Mouse (Mus musculus) stomach, embryonic 14.5 days (tissue): ENCODE measurements around the gene Slc24a2. TPM values are rescaled to one million over a fixed set of nuclear protein-coding genes. Genes with fewer than 3 reads are reported as not detected.

Experiments
- ATAC-seq: fragments of 200-750 bp; cut with Nextera tagmentation; 2 replicates; pipeline ENCODE4 v1.8.0; 2017; ENCODE audit warnings: low read depth, moderate TSS enrichment; ENCODE audit not compliant: insufficient number of reproducible peaks, insufficient read depth, low FRiP score
- H3K27ac ChIP-seq: fragments of 300-500 bp; sonication (generic); 2 replicates; pipeline ENCODE4 v1.5.1; 2014; ENCODE audit warnings: mild to moderate bottlenecking, low read length, moderate library complexity, mixed read lengths
- H3K27me3 ChIP-seq: fragments of 300-500 bp; sonication (generic); 2 replicates; pipeline ENCODE4 v1.6.1; 2014; ENCODE audit warnings: low read length, control low read depth, mixed read lengths; ENCODE audit not compliant: control insufficient read depth, insufficient read depth
- H3K36me3 ChIP-seq: fragments of 300-500 bp; sonication (generic); 2 replicates; pipeline ENCODE4 v1.6.1; 2014; ENCODE audit warnings: mild to moderate bottlenecking, control low read depth, low read length, moderate library complexity, mixed read lengths; ENCODE audit not compliant: control insufficient read depth, insufficient read depth
- H3K4me1 ChIP-seq: fragments of 300-500 bp; sonication (generic); 2 replicates; pipeline ENCODE4 v1.6.1; 2014; ENCODE audit warnings: low read length, control low read depth, mixed read lengths; ENCODE audit not compliant: control insufficient read depth, insufficient read depth
- H3K4me2 ChIP-seq: fragments of 300-500 bp; sonication (generic); replicated peaks from 2 replicates; pipeline ENCODE4 v1.6.1; 2014; ENCODE audit warnings: low read depth, low read length, control low read depth
- H3K4me3 ChIP-seq: fragments of 300-500 bp; sonication (generic); 2 replicates; pipeline ENCODE4 v1.5.1; 2014; ENCODE audit warnings: low read depth, low read length, control low read depth
- H3K9ac ChIP-seq: fragments of 300-500 bp; sonication (generic); replicated peaks from 2 replicates; pipeline ENCODE4 v1.6.1; 2014; ENCODE audit warnings: low read depth, mild to moderate bottlenecking, control low read depth, low read length, moderate library complexity, mixed read lengths
- H3K9me3 ChIP-seq: fragments of 300-500 bp; sonication (generic); 2 replicates; pipeline ENCODE4 v1.6.1; 2016; ENCODE audit warnings: low read depth, low read length, control low read depth; ENCODE audit not compliant: control insufficient read depth
- WGBS: fragments of 180-500 bp; shearing (Covaris S2); extraction: QIAGEN DNeasy Blood & Tissue Kit; methylation state at CpG from one replicate; pipeline ENCODE4 v1.1.7; 2014; 5-methylcytosine and 5-hydroxymethylcytosine counted together
- polyA plus RNA-seq: library from polyadenylated mRNA; unstranded; fragments of >200 nt; fragmentation: Nextera tagmentation; extraction: Ambion mirVana; gene quantifications from 2 replicates; pipeline ENCODE4 v1.2.1, GENCODE M21; 2014

Gene Slc24a2
- polyA plus RNA-seq, 1 experiment from 2014 or later, result 0.14 TPM

GRCm38 (mm10) chr4:87049061-87049460 is 181.2 kb downstream of the Slc24a2 start:
- Histone ChIP-seq H3K4me3 (no peak overlapping the region), H3K27ac (no peak overlapping the region), H3K4me1 (no peaks in the 10 kb centered on the region), H3K36me3 (no peaks in the 10 kb centered on the region), H3K9me3 (no peaks in the 10 kb centered on the region), H3K27me3 (no peaks in the 10 kb centered on the region), H3K9ac (no peak overlapping the region), H3K4me2 (no peak overlapping the region)
- ATAC-seq, result no peak
- WGBS, result 68% methylated on average over 3 of the region's 3 CpGs

- no peaks in the 10 kb centered on the region for H3K9me3 ChIP-seq
- H3K27ac ChIP-seq, result no peak overlapping the region
- H3K27me3 ChIP-seq, result no peaks in the 10 kb centered on the region
- H3K4me2 ChIP-seq, result no peak overlapping the region
- no peak overlapping the region for H3K9ac ChIP-seq
- ATAC-seq, result no peak
- no peak overlapping the region for H3K4me3 ChIP-seq
- H3K36me3 ChIP-seq, result no peaks in the 10 kb centered on the region
- no peaks in the 10 kb centered on the region for H3K4me1 ChIP-seq
- WGBS, result 78% methylated on average over 2 of the region's 2 CpGs
Measured at GRCm38 (mm10) chr4:87047131-87047530, 183.1 kb downstream of the Slc24a2 start.

GRCm38 (mm10) chr4:87043296-87043695 is 187.0 kb downstream of the Slc24a2 start:
- no peak for ATAC-seq
- 84% methylated on average over 9 of the region's 9 CpGs for WGBS
- no peaks in the 10 kb centered on the region for H3K27me3 ChIP-seq

GRCm38 (mm10) chr4:87041412-87041997 is 188.8 kb downstream of the Slc24a2 start:
- WGBS, result 65% methylated on average over 7 of the region's 7 CpGs
- Histone ChIP-seq H3K4me2 (no peak overlapping the region), H3K27me3 (no peaks in the 10 kb centered on the region), H3K36me3 (no peaks in the 10 kb centered on the region), H3K4me1 (no peaks in the 10 kb centered on the region), H3K9ac (no peak overlapping the region), H3K27ac (no peak overlapping the region), H3K9me3 (no peaks in the 10 kb centered on the region), H3K4me3 (no peak overlapping the region)
- ATAC-seq, result 0 out of 2 replicates have a peak, but pooled peaks have one; percentile 42

More at GRCm38 (mm10) chr4:87043296-87043695, 187.0 kb downstream of the Slc24a2 start:
- no peak overlapping the region for H3K4me3 ChIP-seq
- no peaks in the 10 kb centered on the region for H3K9me3 ChIP-seq
- H3K36me3 ChIP-seq, result no peaks in the 10 kb centered on the region
- no peak overlapping the region for H3K27ac ChIP-seq
- no peaks in the 10 kb centered on the region for H3K4me1 ChIP-seq
- H3K4me2 ChIP-seq, result no peak overlapping the region
- H3K9ac ChIP-seq, result no peak overlapping the region

GRCm38 (mm10) chr4:87037592-87037991 is 192.7 kb downstream of the Slc24a2 start:
- Histone ChIP-seq H3K9me3 (no peaks in the 10 kb centered on the region), H3K27me3 (no peaks in the 10 kb centered on the region), H3K36me3 (no peaks in the 10 kb centered on the region), H3K4me1 (no peaks in the 10 kb centered on the region), H3K4me2 (no peak overlapping the region), H3K9ac (no peak overlapping the region), H3K27ac (no peak overlapping the region), H3K4me3 (no peak overlapping the region)
- WGBS, result 66% methylated on average over 4 of the region's 4 CpGs
- ATAC-seq, result no peak

GRCm38 (mm10) chr4:87036507-87036906 is 193.8 kb downstream of the Slc24a2 start:
- H3K4me1 ChIP-seq, result no peaks in the 10 kb centered on the region
- H3K4me3 ChIP-seq, result no peak overlapping the region
- no peak for ATAC-seq
- H3K27me3 ChIP-seq, result no peaks in the 10 kb centered on the region
- no peak overlapping the region for H3K9ac ChIP-seq
- H3K27ac ChIP-seq, result no peak overlapping the region
- no peaks in the 10 kb centered on the region for H3K9me3 ChIP-seq
- 54% methylated on average over 5 of the region's 5 CpGs for WGBS
- H3K36me3 ChIP-seq, result no peaks in the 10 kb centered on the region
- H3K4me2 ChIP-seq, result no peak overlapping the region

- Histone ChIP-seq H3K4me3 (no peak overlapping the region), H3K27me3 (no peaks in the 10 kb centered on the region), H3K4me2 (no peak overlapping the region), H3K9me3 (no peaks in the 10 kb centered on the region), H3K4me1 (no peaks in the 10 kb centered on the region), H3K27ac (no peak overlapping the region), H3K36me3 (no peaks in the 10 kb centered on the region), H3K9ac (no peak overlapping the region)
- WGBS, result 70% methylated on average over 10 of the region's 10 CpGs
- ATAC-seq, result no peak
Measured at GRCm38 (mm10) chr4:87035701-87036100, 194.6 kb downstream of the Slc24a2 start.

- ATAC-seq, result no peak
- no peak overlapping the region for H3K4me3 ChIP-seq
- 87% methylated on average over 8 of the region's 8 CpGs for WGBS
- no peak overlapping the region for H3K27ac ChIP-seq
- H3K4me1 ChIP-seq, result no peaks in the 10 kb centered on the region
- H3K9ac ChIP-seq, result no peak overlapping the region
- H3K9me3 ChIP-seq, result no peaks in the 10 kb centered on the region
- H3K36me3 ChIP-seq, result no peaks in the 10 kb centered on the region
- H3K4me2 ChIP-seq, result no peak overlapping the region
- no peaks in the 10 kb centered on the region for H3K27me3 ChIP-seq
Measured at GRCm38 (mm10) chr4:87032632-87033031, 197.6 kb downstream of the Slc24a2 start.

- Histone ChIP-seq H3K4me2 (no peak overlapping the region), H3K4me1 (no peaks in the 10 kb centered on the region), H3K27me3 (no peaks in the 10 kb centered on the region), H3K27ac (no peak overlapping the region), H3K9me3 (no peaks in the 10 kb centered on the region), H3K9ac (no peak overlapping the region), H3K4me3 (no peak overlapping the region), H3K36me3 (no peaks in the 10 kb centered on the region)
- ATAC-seq, result no peak
- 81% methylated on average over 2 of the region's 2 CpGs for WGBS
Measured at GRCm38 (mm10) chr4:87031076-87031475, 199.2 kb downstream of the Slc24a2 start.
